7 mouse cellular contexts compared by ENCODE assay signal in genomic region chr7:141221249-141222125, GRCm38 (mm10). TPM values are rescaled to one million over a fixed set of nuclear protein-coding genes. Genes with fewer than 3 reads are reported as not detected.
DNase-seq lines count a peak whose midpoint lies in the region; ATAC-seq lines count a peak whose summit lies in the region.

No protein-coding gene starts in this region.

- H3K27ac ChIP-seq in intestine, embryonic 15.5 days = peak overlapping the region; percentile 91
- peak overlapping the region; percentile 89 for H3K27ac ChIP-seq in midbrain, embryonic 10.5 days (replicated peaks)

- peaks cover 54% of the 10 kb centered on the region for H3K4me1 ChIP-seq in intestine, embryonic 15.5 days (replicated peaks)
- peaks cover 51% of the 10 kb centered on the region for H3K4me1 ChIP-seq in midbrain, embryonic 10.5 days

- ATAC-seq in intestine, embryonic 15.5 days = peak; percentile 97

- peak overlapping the region; percentile 85 for H3K9ac ChIP-seq in intestine, embryonic 15.5 days

- peak overlapping the region; percentile 83 for H3K4me2 ChIP-seq in intestine, embryonic 15.5 days (replicated peaks)

- peak overlapping the region; percentile 64 for H3K4me3 ChIP-seq in intestine, embryonic 15.5 days (replicated peaks)
- peak overlapping the region; percentile 64 for H3K4me3 ChIP-seq in midbrain, embryonic 10.5 days

- H3K27me3 ChIP-seq in intestine, embryonic 15.5 days (replicated peaks) = no peaks in the 10 kb centered on the region
- H3K27me3 ChIP-seq in midbrain, embryonic 10.5 days (ENCODE audit: low read depth, poor library complexity, severe bottlenecking) = no peaks in the 10 kb centered on the region

- H3K36me3 ChIP-seq in intestine, embryonic 15.5 days = peaks cover 4% of the 10 kb centered on the region; the same call in 1 of the 2 replicates
- H3K36me3 ChIP-seq in midbrain, embryonic 10.5 days = peaks cover 37% of the 10 kb centered on the region

- WGBS in intestine, embryonic 15.5 days = 3% methylated on average over 44 of the region's 44 CpGs
- whole genome bisulfite sequencing in midbrain, embryonic 10.5 days = 3% methylated on average over 44 of the region's 44 CpGs

- intact Hi-C loops in gastrocnemius, postnatal 36 days (cut with DNase I) = no loop called here
- intact Hi-C loops in left cerebral cortex, postnatal 25 days (cut with DNase I) = no loop called here

- H3K9me3 ChIP-seq in intestine, embryonic 15.5 days = no peaks in the 10 kb centered on the region
- H3K9me3 ChIP-seq in midbrain, embryonic 10.5 days (replicated peaks) = no peaks in the 10 kb centered on the region

- peak; percentile 89 to 90 for DNase-seq in adrenal gland, adult 18-20 months (ENCODE audit: low spot score in 2 of 2)
- peak; percentile 99 for DNase-seq in embryo, embryonic 11 days
- peak; percentile 89 to 93 for DNase-seq in gastrocnemius, postnatal 36 days
- DNase-seq in left cerebral cortex, postnatal 25 days (ENCODE audit: low spot score in 2 of 2) = peak; percentile 91 to 96
- DNase-seq in midbrain, embryonic 10.5 days (ENCODE audit: low spot score) = peak; percentile 99
- DNase-seq in right cerebral cortex, postnatal 4 days = peak; percentile 90

RNA-seq across cellular contexts. Expression of gene Rassf7, which starts 5.8 kb away (rescaled TPM):
- total RNA-seq in adrenal gland, adult 18-20 months (2021) = 1 to 10 TPM; 1.4 to 2.6 TPM
- under 1 TPM in 1 of 2 experiments, not detected in 1; 0.59 TPM for total RNA-seq in gastrocnemius, postnatal 36 days (2021)
- polyA plus RNA-seq in intestine, embryonic 15.5 days (2015; fragmentation: Nextera tagmentation; extraction: Ambion mirVana) = 63.7 and 70.0 TPM in 2 replicates
- total RNA-seq in left cerebral cortex, postnatal 25 days (2021) = 1 to 10 TPM in 1 of 2 experiments, under 1 TPM in 1; 0.78 to 1.5 TPM
- 55.6 and 57.2 TPM in 2 replicates for polyA plus RNA-seq in midbrain, embryonic 10.5 days (2016; fragmentation: Nextera tagmentation; extraction: Ambion mirVana)

RNA-seq across cellular contexts. Expression of gene Phrf1, which starts 7.1 kb away (rescaled TPM):
- 10 to 100 TPM; 75.8 to 76.0 TPM for total RNA-seq in adrenal gland, adult 18-20 months (2021)
- total RNA-seq in gastrocnemius, postnatal 36 days (2021) = 10 to 100 TPM; 19.2 to 20.6 TPM
- polyA plus RNA-seq in intestine, embryonic 15.5 days (2015; fragmentation: Nextera tagmentation; extraction: Ambion mirVana) = 61.9 and 62.1 TPM in 2 replicates
- total RNA-seq in left cerebral cortex, postnatal 25 days (2021) = 10 to 100 TPM; 75.5 to 76.4 TPM
- 114 and 125 TPM in 2 replicates for polyA plus RNA-seq in midbrain, embryonic 10.5 days (2016; fragmentation: Nextera tagmentation; extraction: Ambion mirVana)

RNA-seq across cellular contexts. Expression of gene Lmntd2, which starts 7.6 kb away (rescaled TPM):
- total RNA-seq in adrenal gland, adult 18-20 months (2021) = under 1 TPM; 0.13 to 0.33 TPM
- not detected for total RNA-seq in gastrocnemius, postnatal 36 days (2021)
- 3.5 and 3.6 TPM in 2 replicates for polyA plus RNA-seq in intestine, embryonic 15.5 days (2015; fragmentation: Nextera tagmentation; extraction: Ambion mirVana)
- total RNA-seq in left cerebral cortex, postnatal 25 days (2021) = not detected
- 3.8 and 5.1 TPM in 2 replicates for polyA plus RNA-seq in midbrain, embryonic 10.5 days (2016; fragmentation: Nextera tagmentation; extraction: Ambion mirVana)

RNA-seq across cellular contexts. Expression of gene Lrrc56, which starts 27.5 kb away (rescaled TPM):
- 1 to 10 TPM; 3.9 to 6.9 TPM for total RNA-seq in adrenal gland, adult 18-20 months (2021)
- 1 to 10 TPM; 2.0 to 2.1 TPM for total RNA-seq in gastrocnemius, postnatal 36 days (2021)
- polyA plus RNA-seq in intestine, embryonic 15.5 days (2015; fragmentation: Nextera tagmentation; extraction: Ambion mirVana) = 5.1 and 5.4 TPM in 2 replicates
- total RNA-seq in left cerebral cortex, postnatal 25 days (2021) = 1 to 10 TPM; 3.1 to 4.4 TPM
- polyA plus RNA-seq in midbrain, embryonic 10.5 days (2016; fragmentation: Nextera tagmentation; extraction: Ambion mirVana) = 14.4 and 14.6 TPM in 2 replicates

RNA-seq across cellular contexts. Expression of gene Hras, which starts 27.7 kb away (rescaled TPM):
- total RNA-seq in adrenal gland, adult 18-20 months (2021) = 10 to 100 TPM; 87.8 to 99.7 TPM
- 100 to 1,000 TPM; 148 to 163 TPM for total RNA-seq in gastrocnemius, postnatal 36 days (2021)
- 92.9 and 107 TPM in 2 replicates for polyA plus RNA-seq in intestine, embryonic 15.5 days (2015; fragmentation: Nextera tagmentation; extraction: Ambion mirVana)
- total RNA-seq in left cerebral cortex, postnatal 25 days (2021) = 100 to 1,000 TPM; 279 to 287 TPM
- polyA plus RNA-seq in midbrain, embryonic 10.5 days (2016; fragmentation: Nextera tagmentation; extraction: Ambion mirVana) = 84.2 and 87.5 TPM in 2 replicates

Comparison
In these comparisons a context has a peak if more than half of its experiments do, and no peak if none do; other contexts are left out.
1. Peak in every context shown above with its lines: DNase-seq, ATAC-seq, H3K4me3 ChIP-seq and H3K27ac ChIP-seq.